Mouse (Mus musculus) forebrain, embryonic 16.5 days (tissue): ENCODE results near the gene Hspa12a. TPM values are rescaled to one million over a fixed set of nuclear protein-coding genes. Genes with fewer than 3 reads are reported as not detected.

Experiments used
- ATAC-seq: fragments of 200-750 bp; cut with Nextera tagmentation; 2 replicates; pipeline ENCODE4 v1.8.0; 2017; ENCODE audit warnings: mild to moderate bottlenecking, moderate library complexity
- H3K27ac ChIP-seq: fragments of 300-500 bp; sonication (generic); 2 replicates; pipeline ENCODE4 v1.5.1; 2014; ENCODE audit warnings: low read length, control low read depth
- H3K27me3 ChIP-seq: fragments of 300-500 bp; sonication (generic); replicated peaks from 2 replicates; pipeline ENCODE4 v1.6.1; 2014; ENCODE audit warnings: low read length; ENCODE audit not compliant: control insufficient read depth, insufficient read depth
- H3K36me3 ChIP-seq: fragments of 300-500 bp; sonication (generic); 2 replicates; pipeline ENCODE4 v1.6.1; 2014; ENCODE audit not compliant: control insufficient read depth, insufficient read depth
- H3K4me1 ChIP-seq: fragments of 300-500 bp; sonication (generic); replicated peaks from 2 replicates; pipeline ENCODE4 v1.6.1; 2014; ENCODE audit warnings: low read length; ENCODE audit not compliant: control insufficient read depth, insufficient read depth
- H3K4me2 ChIP-seq: fragments of 300-500 bp; sonication (generic); 2 replicates; pipeline ENCODE4 v1.6.1; 2014; ENCODE audit warnings: mild to moderate bottlenecking, low read length, control low read depth
- H3K4me3 ChIP-seq: fragments of 300-500 bp; sonication (generic); replicated peaks from 2 replicates; pipeline ENCODE4 v1.5.1; 2014; ENCODE audit warnings: mild to moderate bottlenecking, low read length, control low read depth
- H3K9ac ChIP-seq: fragments of 300-500 bp; sonication (generic); replicated peaks from 2 replicates; pipeline ENCODE4 v1.6.1; 2014; ENCODE audit warnings: low read depth, low read length, control low read depth
- H3K9me3 ChIP-seq: fragments of 300-500 bp; sonication (generic); 2 replicates; pipeline ENCODE4 v1.6.1; 2016; ENCODE audit warnings: low read length; ENCODE audit not compliant: control insufficient read depth
- WGBS: fragments of 180-500 bp; shearing (Covaris S2); extraction: QIAGEN DNeasy Blood & Tissue Kit; methylation state at CpG from one replicate; pipeline ENCODE4 v1.1.7; 2014; 5-methylcytosine and 5-hydroxymethylcytosine counted together
- polyA plus RNA-seq: library from polyadenylated mRNA; unstranded; fragments of >200 nt; fragmentation: Nextera tagmentation; extraction: Ambion mirVana; gene quantifications from 2 replicates; pipeline ENCODE4 v1.2.1, GENCODE M21; 2015

The Hspa12a gene
- polyA plus RNA-seq, 1 experiment from 2014 or later = 67.5 TPM

GRCm38 (mm10) chr19:58856129-58856855 is 87.2 kb downstream of the Hspa12a start:
- WGBS = 68% methylated on average over 9 of the region's 9 CpGs
- H3K9me3 ChIP-seq = no peaks in the 10 kb centered on the region
- no peaks in the 10 kb centered on the region for H3K36me3 ChIP-seq
- no peak overlapping the region for H3K4me3 ChIP-seq
- no peaks in the 10 kb centered on the region for H3K27me3 ChIP-seq
- H3K4me2 ChIP-seq = no peak overlapping the region
- no peak overlapping the region for H3K9ac ChIP-seq
- no peak for ATAC-seq
- peaks cover 28% of the 10 kb centered on the region for H3K4me1 ChIP-seq
- no peak overlapping the region for H3K27ac ChIP-seq

DNA sequence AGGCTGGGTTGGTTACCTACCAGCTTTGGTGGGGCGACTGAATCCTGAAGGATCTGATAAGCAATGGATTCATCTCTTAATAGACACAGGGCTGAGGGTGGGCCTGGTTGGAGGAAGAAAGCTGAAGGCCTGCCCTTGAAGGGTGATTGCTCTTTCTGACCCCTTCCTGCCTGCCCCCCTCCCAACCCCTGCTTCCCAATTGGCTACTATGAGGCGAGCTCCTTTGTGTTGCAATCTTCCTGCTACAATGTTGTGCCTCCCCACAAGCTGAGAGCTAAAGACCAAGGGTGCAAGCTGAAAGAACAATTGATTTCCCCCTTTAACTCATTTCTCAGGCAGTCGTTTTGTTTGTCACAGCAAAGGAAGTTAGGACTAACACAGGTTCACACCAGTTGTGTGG is 88.6 kb downstream of the Hspa12a start:
- no peak overlapping the region for H3K4me2 ChIP-seq
- H3K36me3 ChIP-seq = no peaks in the 10 kb centered on the region
- H3K4me1 ChIP-seq = peaks cover 14% of the 10 kb centered on the region

DNA sequence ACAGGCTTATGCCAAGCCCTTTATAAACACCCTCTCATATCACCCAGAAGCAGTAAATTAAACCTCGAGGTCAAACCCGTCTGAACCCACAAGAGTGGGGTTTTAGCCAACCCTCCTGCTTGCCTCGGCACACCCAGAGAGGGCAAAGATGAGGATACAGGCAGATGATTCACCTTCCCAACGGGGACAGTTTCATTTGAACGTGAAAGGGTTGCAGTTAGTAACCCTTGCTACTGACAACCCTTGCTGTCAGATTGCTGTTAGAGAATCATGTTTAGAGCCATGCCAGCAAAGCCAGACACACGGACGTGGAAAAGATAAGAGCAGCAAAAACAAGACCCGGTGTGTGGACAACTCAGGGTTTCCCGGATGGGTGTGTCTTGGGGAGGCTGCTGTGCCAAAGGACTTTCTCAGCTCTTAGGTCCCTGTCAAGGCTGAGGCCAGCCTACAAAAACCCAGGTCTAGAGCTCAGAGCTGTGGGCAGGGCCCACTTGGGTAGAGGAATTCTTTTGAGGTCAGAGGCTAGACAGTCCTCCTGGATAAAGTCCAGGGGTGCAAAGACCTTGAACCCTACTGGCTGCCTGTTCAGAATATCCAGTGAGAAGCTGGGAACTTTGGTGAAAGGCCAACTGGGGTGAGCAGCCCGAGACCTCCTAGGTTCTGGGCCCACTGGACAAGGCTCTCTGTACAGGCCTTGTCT is 90.3 kb downstream of the Hspa12a start:
- no peaks in the 10 kb centered on the region for H3K9me3 ChIP-seq
- no peak overlapping the region for H3K9ac ChIP-seq
- ATAC-seq = no peak
- H3K27me3 ChIP-seq = no peaks in the 10 kb centered on the region
- no peak overlapping the region for H3K27ac ChIP-seq
- H3K4me3 ChIP-seq = no peak overlapping the region
- H3K4me1 ChIP-seq = peaks cover 4% of the 10 kb centered on the region; the same call in 1 of the 2 replicates
- H3K36me3 ChIP-seq = no peaks in the 10 kb centered on the region
- no peak overlapping the region for H3K4me2 ChIP-seq
- WGBS = 87% methylated on average over 10 of the region's 10 CpGs

More for the DNA sequence above, 88.6 kb downstream of the Hspa12a start:
- H3K27ac ChIP-seq = no peak overlapping the region
- H3K9me3 ChIP-seq = no peaks in the 10 kb centered on the region
- H3K9ac ChIP-seq = no peak overlapping the region
- ATAC-seq = no peak
- WGBS = 64% methylated on average over 3 of the region's 3 CpGs
- no peak overlapping the region for H3K4me3 ChIP-seq
- H3K27me3 ChIP-seq = no peaks in the 10 kb centered on the region

DNA sequence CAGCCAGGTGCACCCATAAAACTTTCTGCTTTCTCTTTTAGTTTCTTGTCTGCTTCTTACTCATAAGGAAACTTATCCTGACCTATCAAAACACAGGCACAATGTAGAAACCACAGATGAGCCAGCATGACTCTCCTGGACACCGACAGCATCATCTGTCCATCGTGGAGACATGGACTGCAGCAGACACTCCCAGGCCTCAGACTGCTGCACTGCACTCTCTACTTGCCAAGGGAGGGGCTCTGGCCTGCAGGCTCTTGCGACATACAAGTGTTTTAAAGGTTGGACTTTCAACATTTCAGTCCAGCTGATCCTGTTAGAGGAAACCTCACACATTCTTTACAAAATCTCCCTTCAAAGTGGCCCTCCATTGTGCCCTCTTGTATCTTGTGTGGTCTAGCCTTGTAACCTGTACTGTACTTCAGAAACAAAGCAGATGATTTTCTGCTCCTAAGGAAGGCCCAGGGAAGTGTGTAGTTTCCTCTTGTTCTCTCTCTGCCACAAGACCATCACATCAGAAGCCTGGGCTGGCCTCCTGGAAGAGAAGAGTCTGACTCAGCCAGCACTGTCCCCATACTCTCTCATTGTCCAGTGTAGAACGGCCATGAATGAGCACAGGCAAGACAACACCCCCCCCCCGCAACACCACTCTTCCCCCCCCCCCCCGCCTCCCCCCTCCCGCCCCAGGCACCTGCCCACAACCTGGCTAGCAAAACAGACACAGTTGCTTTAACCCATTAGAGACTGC is 92.6 kb downstream of the Hspa12a start:
- no peak overlapping the region for H3K4me2 ChIP-seq
- no peak overlapping the region for H3K9ac ChIP-seq
- WGBS = 82% methylated on average over 6 of the region's 7 CpGs
- no peak for ATAC-seq
- no peaks in the 10 kb centered on the region for H3K27me3 ChIP-seq
- H3K9me3 ChIP-seq = no peaks in the 10 kb centered on the region
- H3K4me3 ChIP-seq = no peak overlapping the region
- H3K36me3 ChIP-seq = no peaks in the 10 kb centered on the region
- no peak overlapping the region for H3K27ac ChIP-seq
- no peaks in the 10 kb centered on the region for H3K4me1 ChIP-seq

DNA sequence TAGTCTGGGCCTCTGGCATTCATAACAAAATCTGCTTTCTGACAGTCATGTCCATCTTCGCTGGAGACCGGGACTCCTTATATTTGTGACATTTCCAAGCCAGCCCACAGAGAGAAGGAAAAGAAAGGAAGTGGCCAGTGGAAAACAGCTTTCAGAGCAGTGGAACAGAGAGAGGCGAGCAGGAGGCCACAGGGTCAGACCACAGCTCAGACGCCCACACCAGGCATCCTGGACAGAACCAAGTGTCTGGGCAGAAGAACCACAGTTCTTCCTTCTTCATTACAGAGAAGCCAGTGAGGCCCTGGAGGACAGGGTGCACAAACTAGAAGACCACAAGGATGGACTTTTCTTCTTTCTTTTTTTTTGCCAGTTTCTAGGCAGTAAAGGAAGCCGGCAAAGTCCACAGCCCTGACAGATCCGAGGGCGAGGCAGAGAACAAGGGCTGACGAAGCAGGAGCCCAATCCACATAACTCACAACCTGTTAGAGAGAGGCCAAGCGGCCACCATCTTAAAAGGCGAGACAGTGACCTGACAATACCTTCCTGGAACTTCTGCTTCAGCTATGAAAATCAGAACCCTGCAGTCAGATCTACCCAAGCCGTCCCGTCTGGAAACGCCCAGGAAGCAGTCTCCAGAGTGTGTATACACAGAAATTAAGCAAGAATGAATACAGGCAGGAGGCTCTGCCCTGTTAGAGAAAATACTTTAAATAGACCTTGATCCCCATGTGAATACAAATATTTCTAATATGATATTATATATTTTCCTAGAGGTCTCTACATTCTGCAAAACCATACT is 93.9 kb downstream of the Hspa12a start:
- ATAC-seq = no peak
- 91% methylated on average over 13 of the region's 13 CpGs for WGBS

DNA sequence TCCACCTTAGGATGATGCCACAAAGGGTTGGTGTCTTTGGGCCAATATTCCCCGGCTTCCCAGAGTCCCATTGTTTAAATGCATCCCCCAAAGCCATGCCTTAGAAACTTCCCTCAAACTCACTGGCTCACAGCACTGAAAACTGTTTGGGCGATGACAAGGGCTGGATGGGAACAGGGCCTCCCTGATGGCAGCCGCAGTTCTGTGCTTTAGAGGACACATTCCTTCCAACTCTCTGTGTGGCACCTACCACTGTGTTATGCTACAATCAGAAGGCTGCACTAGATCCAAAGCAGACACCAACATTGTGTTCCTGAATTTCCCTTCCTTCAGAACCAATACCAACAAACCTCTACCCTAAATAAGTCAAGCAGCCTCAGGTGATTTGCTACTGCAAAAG is 99.8 kb downstream of the Hspa12a start:
- Histone ChIP-seq H3K9ac (no peak overlapping the region), H3K27ac (no peak overlapping the region), H3K36me3 (no peaks in the 10 kb centered on the region), H3K9me3 (no peaks in the 10 kb centered on the region), H3K4me1 (peaks cover 32% of the 10 kb centered on the region), H3K4me3 (no peak overlapping the region), H3K27me3 (no peaks in the 10 kb centered on the region), H3K4me2 (no peak overlapping the region)
- 0 out of 2 replicates have a peak, but pooled peaks have one; percentile 3 for ATAC-seq
- 72% methylated on average over 3 of the region's 3 CpGs for WGBS

More for the DNA sequence above, 93.9 kb downstream of the Hspa12a start:
- Histone ChIP-seq H3K27ac (no peak overlapping the region), H3K9me3 (no peaks in the 10 kb centered on the region), H3K4me3 (no peak overlapping the region), H3K4me1 (no peaks in the 10 kb centered on the region), H3K4me2 (no peak overlapping the region), H3K36me3 (no peaks in the 10 kb centered on the region), H3K9ac (no peak overlapping the region), H3K27me3 (no peaks in the 10 kb centered on the region)

DNA sequence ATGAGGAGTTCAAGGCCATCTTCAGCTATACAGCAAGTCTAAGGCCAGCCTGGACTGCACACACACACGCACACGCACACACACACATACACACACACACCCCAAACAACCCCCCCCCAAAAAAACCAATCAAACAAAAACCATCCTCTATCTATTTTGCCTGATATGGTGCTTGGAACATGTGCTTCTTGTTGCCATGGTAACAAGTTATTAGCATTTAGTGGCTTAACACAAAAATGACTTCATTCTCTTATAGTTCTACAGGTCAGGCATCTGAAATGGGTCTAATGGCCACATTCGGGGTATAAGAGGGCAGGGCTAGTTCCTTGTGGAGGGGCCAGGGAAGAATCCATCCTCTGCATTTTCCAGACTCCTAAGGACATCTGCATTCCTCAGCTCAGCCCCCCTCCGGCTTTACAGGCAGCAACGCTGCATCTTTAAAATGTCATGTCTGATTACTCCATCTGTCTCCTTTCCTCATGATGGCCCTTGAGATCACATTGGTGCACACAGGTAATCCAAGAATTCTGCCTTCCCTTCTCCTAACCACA is 102.7 kb downstream of the Hspa12a start:
- H3K27me3 ChIP-seq = no peaks in the 10 kb centered on the region
- H3K4me1 ChIP-seq = peaks cover 33% of the 10 kb centered on the region
- H3K9ac ChIP-seq = no peak overlapping the region
- no peaks in the 10 kb centered on the region for H3K9me3 ChIP-seq
- H3K36me3 ChIP-seq = no peaks in the 10 kb centered on the region
- WGBS = 60% methylated on average over 5 of the region's 5 CpGs
- H3K4me3 ChIP-seq = no peak overlapping the region
- ATAC-seq = peak; percentile 16; the same call in 1 of the 2 replicates
- no peak overlapping the region for H3K4me2 ChIP-seq
- peak overlapping the region; percentile 53 for H3K27ac ChIP-seq

GRCm38 (mm10) chr19:58839806-58840205 is 103.6 kb downstream of the Hspa12a start:
- no peak for ATAC-seq
- no peak overlapping the region for H3K9ac ChIP-seq

More at GRCm38 (mm10) chr19:58839806-58840205, 103.6 kb downstream of the Hspa12a start:
- Histone ChIP-seq H3K27ac (0 out of 2 replicates have a peak overlapping the region, but pooled peaks have one; percentile 14), H3K4me2 (no peak overlapping the region), H3K4me1 (peaks cover 33% of the 10 kb centered on the region), H3K9me3 (no peaks in the 10 kb centered on the region), H3K36me3 (no peaks in the 10 kb centered on the region), H3K27me3 (no peaks in the 10 kb centered on the region), H3K4me3 (no peak overlapping the region)
- 81% methylated on average over 4 of the region's 4 CpGs for WGBS
